Mouse (Mus musculus) olfactory bulb, adult 2 months (tissue): Measurements from ENCODE around the gene Lysmd3.

Experiments
- CTCF ChIP-seq: fragments of 200-500 bp; IDR thresholded peaks from 2 replicates; pipeline ENCODE4 v1.5.1; 2012; ENCODE audit warnings: low read depth, mild to moderate bottlenecking, low read length, moderate library complexity; ENCODE audit not compliant: insufficient read depth
- POLR2A ChIP-seq: fragments of 200-500 bp; IDR thresholded peaks from 2 replicates; pipeline ENCODE4 v1.6.1; 2012; ENCODE audit warnings: mild to moderate bottlenecking, low read depth, low read length, moderate library complexity; ENCODE audit not compliant: insufficient read depth

- TF ChIP-seq CTCF (no peak), POLR2A (no peak)
Measured at GRCm38 (mm10) chr13:81691606-81692005, 34.1 kb downstream of the Lysmd3 start.
